Mouse (Mus musculus): ENCODE measurements around the gene Pheta1. TPM values are rescaled to one million over a fixed set of nuclear protein-coding genes. Genes with fewer than 3 reads are reported as not detected.
A peak's percentile ranks its signal among the peaks of the same experiment; 100 is the strongest.

Pheta1 gene
- polyA plus RNA-seq, 1 experiment from 2014 or later, result 18.8 TPM

DNA sequence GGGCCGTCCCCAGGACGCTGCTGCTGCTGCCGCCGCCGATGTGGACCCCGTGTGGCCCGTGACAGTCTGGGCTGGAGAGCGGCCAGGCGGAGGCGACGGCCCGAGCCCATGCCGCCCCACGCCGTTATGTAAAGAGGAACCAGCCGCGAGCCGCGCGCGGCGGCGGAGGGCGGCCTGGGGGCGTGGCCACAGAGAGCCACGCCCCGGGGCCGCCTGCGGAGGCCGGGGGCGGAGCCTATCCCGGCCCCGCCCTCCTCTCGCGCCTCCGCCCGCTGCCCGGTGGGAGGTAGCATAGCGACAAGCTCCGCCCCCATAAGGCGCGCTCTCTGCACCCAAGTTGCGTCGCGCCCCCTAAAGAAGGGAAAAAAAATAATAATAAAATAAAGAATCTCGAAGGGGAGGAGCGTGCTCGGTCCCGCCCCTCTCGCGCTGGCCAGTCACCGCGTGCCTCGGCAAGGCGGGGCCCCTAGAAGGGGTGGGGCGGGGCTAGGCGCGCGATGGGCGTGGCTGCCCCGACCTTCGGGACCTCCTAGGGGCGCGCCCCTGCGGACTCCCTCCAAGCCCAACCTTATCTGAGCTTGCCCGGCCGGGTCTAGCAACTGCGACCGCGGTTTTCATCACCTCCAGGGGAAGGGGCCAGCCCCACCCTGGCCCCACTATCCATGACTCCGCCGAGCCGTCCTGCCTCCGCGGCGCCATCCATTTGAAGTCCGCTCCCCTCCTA lies 11.9 kb upstream of the Pheta1 start:
- Histone ChIP-seq H3K9ac (ENCODE audit: low read depth, low read length) (peak overlapping the region; percentile 79), H3K9me3 (ENCODE audit: control insufficient read depth, low read length) (no peaks in the 10 kb centered on the region), H3K4me3 (ENCODE audit: low read depth, low read length) (peak overlapping the region; percentile 81), H3K4me1 (ENCODE audit: control insufficient read depth, insufficient read depth, low read length) (peaks cover 37% of the 10 kb centered on the region), H3K27ac (replicated peaks; ENCODE audit: low read depth, low read length) (peak overlapping the region; percentile 72), H3K36me3 (ENCODE audit: control insufficient read depth, insufficient read depth, low read length) (no peaks in the 10 kb centered on the region), H3K4me2 (ENCODE audit: low read depth, low read length) (peak overlapping the region; percentile 91), H3K27me3 (replicated peaks; ENCODE audit: control insufficient read depth, insufficient read depth, low read length) (0 out of 2 replicates have a peak, but pooled peaks cover 7% of the 10 kb centered on the region)
- ATAC-seq (ENCODE audit: low read depth), result peak; percentile 77
- peak; percentile 95 for DNase-seq (ENCODE audit: low spot score)
- WGBS, result under 1% methylated on average over 41 of the region's 77 CpGs

DNA sequence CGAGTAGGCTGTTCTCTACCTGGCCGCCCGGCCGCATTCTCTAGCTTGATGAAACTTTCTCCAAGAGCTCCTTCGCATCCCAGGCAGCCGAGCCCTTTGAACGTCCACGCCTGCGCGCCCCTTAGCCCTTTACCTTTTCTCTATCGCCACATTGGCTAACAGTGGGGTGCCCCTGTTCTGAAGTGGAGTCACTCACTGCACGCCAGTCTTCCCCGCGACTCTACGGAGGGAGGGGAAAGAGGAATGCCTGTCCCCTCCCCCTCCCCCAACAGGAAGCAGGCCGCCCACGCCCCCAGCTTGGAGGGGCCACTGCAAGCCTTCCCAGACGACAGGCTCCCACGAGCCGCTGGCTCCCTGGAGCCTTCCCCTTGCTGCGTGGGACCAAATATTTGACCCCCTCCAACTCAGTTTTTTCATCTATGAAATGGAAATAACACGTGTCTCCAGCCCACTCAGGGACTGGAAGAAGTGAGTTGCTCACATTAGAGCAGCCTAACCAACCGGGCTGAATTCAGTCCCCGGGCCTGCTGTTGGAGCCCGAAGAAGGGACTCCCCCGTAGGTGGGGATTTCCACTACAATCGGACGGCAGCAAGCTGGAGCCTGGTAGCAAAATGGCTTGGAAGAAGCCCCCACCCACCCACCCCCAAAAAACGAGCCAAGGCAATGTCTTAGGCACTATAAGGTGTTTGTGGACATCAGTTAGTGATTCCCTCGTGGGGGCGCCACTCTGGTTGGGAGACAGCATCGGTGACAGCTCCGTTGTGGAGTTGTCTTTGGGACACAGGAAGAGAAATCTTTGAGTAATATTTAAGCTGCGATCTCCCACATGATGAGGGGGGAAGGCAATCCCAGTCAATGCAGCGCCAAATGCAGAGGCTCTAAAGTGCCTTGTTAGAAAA lies 11.1 kb upstream of the Pheta1 start, which contains the start of gene Sh2b3:
Gene Sh2b3, minus strand, starts transcription at position 206 of the 900 bp plus-strand sequence.
- peak within 1 kb of the TSS; percentile 91 for H3K4me2 ChIP-seq (ENCODE audit: low read depth, low read length)
- H3K4me3 ChIP-seq (ENCODE audit: low read depth, low read length), result peak within 1 kb of the TSS; percentile 81
- DNase-seq (ENCODE audit: low spot score), result peak; percentile 60
- H3K9me3 ChIP-seq (ENCODE audit: control insufficient read depth, low read length), result no peaks in the 10 kb centered on the region
- WGBS, result under 1% methylated on average over 31 of the region's 35 CpGs
- no peaks in the 10 kb centered on the region for H3K36me3 ChIP-seq (ENCODE audit: control insufficient read depth, insufficient read depth, low read length)
- peak within 1 kb of the TSS; percentile 79 for H3K9ac ChIP-seq (ENCODE audit: low read depth, low read length)
- peak within 1 kb of the TSS; percentile 72 for H3K27ac ChIP-seq (replicated peaks; ENCODE audit: low read depth, low read length)
- 0 out of 2 replicates have a peak, but pooled peaks cover 7% of the 10 kb centered on the region for H3K27me3 ChIP-seq (replicated peaks; ENCODE audit: control insufficient read depth, insufficient read depth, low read length)
- ATAC-seq (ENCODE audit: low read depth), result peak; percentile 13
- H3K4me1 ChIP-seq (ENCODE audit: control insufficient read depth, insufficient read depth, low read length), result peaks cover 37% of the 10 kb centered on the region

DNA sequence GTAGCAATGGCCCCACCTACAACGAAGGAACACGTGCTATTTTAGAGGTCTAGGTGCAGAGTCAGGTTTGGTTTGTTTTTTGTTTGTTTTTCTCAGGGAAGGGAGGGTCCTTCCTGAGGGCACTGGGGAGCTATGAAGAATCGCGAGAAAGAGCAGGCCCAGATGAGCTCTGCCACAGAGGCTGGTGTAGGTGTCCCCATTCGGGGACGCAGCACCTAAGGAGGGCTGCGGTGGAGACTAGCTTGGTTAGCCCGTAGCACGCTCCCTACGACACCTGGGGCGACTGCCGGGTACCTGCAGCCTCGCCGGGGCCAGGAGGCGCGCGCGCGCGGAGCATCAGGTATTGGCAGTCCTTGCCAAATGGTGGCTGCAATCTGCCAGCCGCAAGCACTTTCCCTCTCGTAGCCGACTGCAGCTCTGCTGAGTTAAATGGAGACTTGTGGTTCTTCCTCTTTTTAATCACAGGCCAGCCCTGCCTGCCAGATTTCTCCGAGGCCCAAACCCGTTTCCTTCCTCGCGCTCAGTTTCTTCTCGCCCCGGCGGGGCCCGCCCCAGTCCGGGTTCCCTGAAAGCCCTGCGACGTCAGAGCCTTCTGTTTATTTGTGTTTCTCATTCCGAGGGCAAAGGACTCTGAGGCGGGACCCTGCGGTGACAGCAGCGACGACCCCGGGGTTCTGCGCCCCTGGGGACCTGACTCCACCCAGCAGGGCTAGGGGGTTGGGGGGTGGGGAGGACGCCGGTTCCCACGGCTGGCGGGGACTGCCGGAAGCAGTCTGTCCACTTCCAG lies 10.2 kb upstream of the Pheta1 start:
- H3K27ac ChIP-seq (replicated peaks; ENCODE audit: low read depth, low read length), result peak overlapping the region; percentile 28; the same call in 1 of the 2 replicates
- no peaks in the 10 kb centered on the region for H3K36me3 ChIP-seq (ENCODE audit: control insufficient read depth, insufficient read depth, low read length)
- H3K9ac ChIP-seq (ENCODE audit: low read depth, low read length), result peak overlapping the region; percentile 56
- under 1% methylated on average over 46 of the region's 46 CpGs for WGBS
- ATAC-seq (ENCODE audit: low read depth), result no peak
- peaks cover 39% of the 10 kb centered on the region for H3K4me1 ChIP-seq (ENCODE audit: control insufficient read depth, insufficient read depth, low read length)
- H3K27me3 ChIP-seq (replicated peaks; ENCODE audit: control insufficient read depth, insufficient read depth, low read length), result peaks cover 13% of the 10 kb centered on the region
- no peaks in the 10 kb centered on the region for H3K9me3 ChIP-seq (ENCODE audit: control insufficient read depth, low read length)
- peak overlapping the region; percentile 81 for H3K4me3 ChIP-seq (ENCODE audit: low read depth, low read length)
- peak overlapping the region; percentile 91 for H3K4me2 ChIP-seq (ENCODE audit: low read depth, low read length)
- peak; percentile 62 for DNase-seq (ENCODE audit: low spot score)

DNA sequence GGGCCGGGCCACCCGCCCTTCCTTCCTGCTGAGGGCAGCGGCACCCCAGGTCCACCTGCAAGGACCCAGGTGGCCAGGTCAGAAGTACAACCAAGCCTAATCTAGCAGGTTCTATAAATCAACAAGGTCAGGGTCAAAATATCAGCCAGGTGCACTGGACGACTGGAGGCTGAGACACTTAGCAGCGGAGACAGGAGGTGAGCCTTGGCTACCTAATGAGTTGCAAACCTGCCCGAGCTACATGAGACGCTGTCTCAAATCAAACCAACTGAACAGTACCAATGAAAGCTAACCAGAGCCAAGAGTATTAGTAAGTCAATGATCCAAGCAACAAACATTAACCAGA lies 9.7 kb upstream of the Pheta1 start:
- H3K9me3 ChIP-seq (ENCODE audit: control insufficient read depth, low read length), result no peaks in the 10 kb centered on the region
- peak overlapping the region; percentile 91 for H3K4me2 ChIP-seq (ENCODE audit: low read depth, low read length)
- peak overlapping the region; percentile 56; the same call in 1 of the 2 replicates for H3K9ac ChIP-seq (ENCODE audit: low read depth, low read length)
- no peak for DNase-seq (ENCODE audit: low spot score)
- H3K4me1 ChIP-seq (ENCODE audit: control insufficient read depth, insufficient read depth, low read length), result peaks cover 34% of the 10 kb centered on the region
- no peaks in the 10 kb centered on the region for H3K36me3 ChIP-seq (ENCODE audit: control insufficient read depth, insufficient read depth, low read length)
- H3K27me3 ChIP-seq (replicated peaks; ENCODE audit: control insufficient read depth, insufficient read depth, low read length), result peaks cover 19% of the 10 kb centered on the region
- no peak for ATAC-seq (ENCODE audit: low read depth)
- H3K27ac ChIP-seq (replicated peaks; ENCODE audit: low read depth, low read length), result peak overlapping the region; percentile 28; the same call in 1 of the 2 replicates
- WGBS, result 23% methylated on average over 6 of the region's 7 CpGs
- peak overlapping the region; percentile 81 for H3K4me3 ChIP-seq (ENCODE audit: low read depth, low read length)

DNA sequence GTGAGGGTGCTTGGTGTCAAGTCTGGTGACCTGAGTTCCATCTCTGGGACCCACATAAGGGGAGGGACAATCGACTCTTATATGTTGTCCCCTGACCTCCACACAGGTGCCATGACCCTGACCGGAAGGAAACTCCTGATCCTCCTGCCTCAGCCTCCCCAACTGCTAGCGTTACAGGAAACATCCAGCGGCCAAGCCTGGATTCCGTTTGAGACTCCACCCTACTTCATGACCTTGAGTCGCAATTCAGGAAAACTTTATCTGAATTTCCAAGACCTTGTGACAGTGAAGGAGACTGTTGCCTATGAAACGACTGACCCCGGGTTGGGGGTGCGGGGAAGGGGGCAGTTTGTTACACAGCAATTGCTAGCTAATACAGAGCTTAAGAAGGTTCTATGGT lies 7.3 kb upstream of the Pheta1 start:
- H3K4me3 ChIP-seq (ENCODE audit: low read depth, low read length), result no peak overlapping the region
- H3K4me2 ChIP-seq (ENCODE audit: low read depth, low read length), result no peak overlapping the region
- H3K27ac ChIP-seq (replicated peaks; ENCODE audit: low read depth, low read length), result no peak overlapping the region
- 94% methylated on average over 9 of the region's 9 CpGs for WGBS
- H3K9ac ChIP-seq (ENCODE audit: low read depth, low read length), result no peak overlapping the region
- ATAC-seq (ENCODE audit: low read depth), result no peak
- DNase-seq (ENCODE audit: low spot score), result no peak
- H3K4me1 ChIP-seq (ENCODE audit: control insufficient read depth, insufficient read depth, low read length), result peaks cover 19% of the 10 kb centered on the region
- H3K27me3 ChIP-seq (replicated peaks; ENCODE audit: control insufficient read depth, insufficient read depth, low read length), result peaks cover 24% of the 10 kb centered on the region
- no peaks in the 10 kb centered on the region for H3K36me3 ChIP-seq (ENCODE audit: control insufficient read depth, insufficient read depth, low read length)
- no peaks in the 10 kb centered on the region for H3K9me3 ChIP-seq (ENCODE audit: control insufficient read depth, low read length)

DNA sequence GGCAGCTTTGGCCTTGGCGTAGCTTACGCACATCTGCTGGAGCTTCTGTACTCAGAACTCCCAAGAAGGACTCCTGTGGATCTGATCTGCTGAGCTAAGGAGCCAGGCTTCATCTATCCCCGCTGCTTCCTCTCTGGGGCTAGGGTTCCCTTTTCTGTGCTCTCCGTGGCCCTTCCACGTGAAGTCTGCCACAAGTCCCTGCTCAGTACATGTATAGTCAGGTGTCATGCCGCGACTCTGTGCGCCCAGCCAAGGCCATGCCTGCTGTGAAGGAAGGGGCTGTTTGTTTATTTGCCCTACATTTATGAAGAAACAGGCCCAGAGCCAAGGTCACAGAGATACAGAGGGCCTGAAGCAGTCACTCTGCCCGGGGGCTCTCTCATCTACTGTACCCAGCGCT lies 6.8 kb upstream of the Pheta1 start:
- Histone ChIP-seq H3K9ac (ENCODE audit: low read depth, low read length) (no peak overlapping the region), H3K4me1 (ENCODE audit: control insufficient read depth, insufficient read depth, low read length) (peaks cover 19% of the 10 kb centered on the region), H3K27ac (replicated peaks; ENCODE audit: low read depth, low read length) (no peak overlapping the region), H3K27me3 (replicated peaks; ENCODE audit: control insufficient read depth, insufficient read depth, low read length) (peaks cover 24% of the 10 kb centered on the region), H3K9me3 (ENCODE audit: control insufficient read depth, low read length) (no peaks in the 10 kb centered on the region), H3K36me3 (ENCODE audit: control insufficient read depth, insufficient read depth, low read length) (no peaks in the 10 kb centered on the region), H3K4me2 (ENCODE audit: low read depth, low read length) (no peak overlapping the region; the same call in 1 of the 2 replicates), H3K4me3 (ENCODE audit: low read depth, low read length) (no peak overlapping the region)
- DNase-seq (ENCODE audit: low spot score), result no peak
- 49% methylated on average over 10 of the region's 10 CpGs for WGBS
- no peak for ATAC-seq (ENCODE audit: low read depth)

DNA sequence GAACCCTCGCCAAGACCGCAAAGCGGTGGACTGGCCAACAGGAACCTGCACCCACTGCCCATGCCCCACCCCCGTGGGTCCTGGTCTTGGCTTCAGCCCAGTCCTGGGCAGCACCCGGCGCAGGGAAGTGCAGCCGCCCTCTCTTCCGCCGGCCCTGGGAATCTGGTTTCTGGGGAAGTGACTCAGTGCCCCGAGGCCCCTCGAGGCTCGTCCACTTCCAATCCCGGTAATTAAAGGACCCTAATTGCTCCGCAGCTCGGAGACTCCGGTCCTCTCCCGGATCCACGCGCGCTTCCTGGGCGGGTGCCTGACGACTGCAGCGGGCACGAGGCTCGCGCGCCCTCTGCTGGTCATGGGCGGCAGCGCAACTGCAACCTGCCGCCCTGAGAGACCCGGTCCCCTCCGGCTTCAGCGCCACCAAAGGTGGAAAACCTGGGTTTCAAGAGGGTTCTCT lies 6.1 kb upstream of the Pheta1 start:
- peak; percentile 70 for DNase-seq (ENCODE audit: low spot score)
- Histone ChIP-seq H3K9ac (ENCODE audit: low read depth, low read length) (peak overlapping the region; percentile 64), H3K36me3 (ENCODE audit: control insufficient read depth, insufficient read depth, low read length) (no peaks in the 10 kb centered on the region), H3K27me3 (replicated peaks; ENCODE audit: control insufficient read depth, insufficient read depth, low read length) (peaks cover 24% of the 10 kb centered on the region), H3K4me2 (ENCODE audit: low read depth, low read length) (peak overlapping the region; percentile 71), H3K9me3 (ENCODE audit: control insufficient read depth, low read length) (no peaks in the 10 kb centered on the region), H3K4me3 (ENCODE audit: low read depth, low read length) (peak overlapping the region; percentile 46), H3K27ac (replicated peaks; ENCODE audit: low read depth, low read length) (no peak overlapping the region), H3K4me1 (ENCODE audit: control insufficient read depth, insufficient read depth, low read length) (peaks cover 14% of the 10 kb centered on the region)
- under 1% methylated on average over 31 of the region's 33 CpGs for WGBS
- peak; percentile 70 for ATAC-seq (ENCODE audit: low read depth)

Data from embryonic facial prominence, embryonic 14.5 days (tissue).